Mouse (Mus musculus) urinary bladder, postnatal 25 days (tissue): ENCODE data around the gene Necab3.

Experiments
- DNase-seq: peaks from one replicate; pipeline ENCODE4 v3.0.0; 2022; ENCODE audit warnings: low spot score

The Necab3 gene

DNA sequence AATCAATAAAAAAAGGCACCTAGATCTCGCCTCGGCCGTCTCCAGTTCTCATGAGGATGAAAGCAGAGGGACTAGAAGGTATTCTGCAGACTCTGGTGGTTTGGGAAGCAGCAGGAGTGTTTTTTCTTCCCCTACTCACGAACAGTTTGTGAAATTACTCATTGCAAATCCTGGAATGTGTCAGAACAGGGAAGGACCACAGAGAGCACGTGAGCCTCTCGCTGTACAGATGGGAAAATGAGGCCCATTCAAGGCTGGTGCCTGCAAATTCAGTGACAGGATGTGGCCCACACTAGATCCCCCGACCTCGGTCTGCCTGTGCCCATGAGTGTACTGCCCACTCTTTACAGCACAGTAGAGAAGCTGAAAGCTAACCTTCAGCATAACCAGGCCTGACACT, 13.3 kb upstream of the Necab3 start:
- no peak for DNase-seq

DNA sequence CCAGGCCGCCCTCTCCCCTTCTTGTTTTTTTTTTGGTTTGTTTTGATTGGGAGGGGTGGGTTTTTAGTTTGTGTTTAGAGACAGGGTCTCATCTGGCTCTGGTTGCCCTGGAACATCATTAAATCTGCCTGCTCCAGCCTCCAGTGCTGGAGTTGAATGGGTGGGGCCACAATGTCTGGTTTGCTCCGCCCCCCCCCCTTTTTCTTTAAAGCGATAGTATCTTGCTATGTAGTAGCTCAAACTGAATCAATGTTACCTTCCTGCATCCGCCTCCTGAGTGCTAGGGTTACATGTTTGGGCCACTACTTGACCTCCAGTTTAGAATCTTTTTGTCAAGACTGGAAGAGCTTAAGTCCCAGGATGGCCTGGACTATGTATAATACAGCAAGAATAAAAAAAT, 12.6 kb upstream of the Necab3 start:
- DNase-seq, result no peak

DNA sequence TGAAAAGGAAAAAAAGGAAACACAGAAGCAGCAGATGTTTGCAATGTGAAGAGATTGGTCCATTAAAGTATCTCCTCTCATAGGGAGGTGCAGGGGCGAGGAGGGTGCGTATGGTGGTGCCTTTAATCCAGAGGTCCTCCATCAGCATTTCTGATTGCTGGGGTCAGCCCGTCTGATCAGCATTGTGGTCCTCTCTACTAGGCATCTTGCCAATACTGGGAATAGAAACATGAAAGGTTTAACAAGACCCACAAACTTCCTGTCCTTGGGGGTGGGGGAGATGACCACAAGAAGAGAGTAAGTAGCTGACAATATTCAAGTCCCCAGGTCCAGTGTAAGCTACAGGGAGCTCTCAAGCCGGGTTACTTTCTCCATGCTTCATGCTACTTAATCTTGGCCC, 12.0 kb upstream of the Necab3 start:
- DNase-seq, result no peak

DNA sequence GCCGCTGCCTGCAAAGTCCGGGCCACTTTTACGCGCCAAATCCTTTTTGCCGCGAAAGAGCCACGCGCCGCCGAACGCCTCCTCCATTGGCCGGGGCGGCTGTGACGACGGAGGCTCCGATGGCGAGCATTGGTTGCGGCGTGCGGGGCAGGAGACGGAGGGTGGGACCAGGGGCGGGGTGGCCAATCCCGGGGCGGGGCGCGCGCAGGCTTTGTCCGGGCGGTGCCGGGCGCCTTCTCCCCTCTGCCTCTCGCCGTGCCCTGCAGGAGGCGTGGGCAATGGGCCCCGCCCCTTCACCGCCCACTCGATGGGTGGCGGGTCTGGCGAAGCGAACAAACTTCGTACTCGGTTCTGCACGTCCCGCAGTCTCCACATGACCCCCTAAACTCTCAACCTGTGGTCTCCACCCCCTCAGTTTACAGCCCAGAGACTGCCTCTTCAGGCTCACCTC, 11.2 kb upstream of the Necab3 start, which contains the start of gene E2f1:
Gene E2f1, minus strand, starts transcription at position 57 of the 451 bp plus-strand sequence.
- DNase-seq, result peak; percentile 90

DNA sequence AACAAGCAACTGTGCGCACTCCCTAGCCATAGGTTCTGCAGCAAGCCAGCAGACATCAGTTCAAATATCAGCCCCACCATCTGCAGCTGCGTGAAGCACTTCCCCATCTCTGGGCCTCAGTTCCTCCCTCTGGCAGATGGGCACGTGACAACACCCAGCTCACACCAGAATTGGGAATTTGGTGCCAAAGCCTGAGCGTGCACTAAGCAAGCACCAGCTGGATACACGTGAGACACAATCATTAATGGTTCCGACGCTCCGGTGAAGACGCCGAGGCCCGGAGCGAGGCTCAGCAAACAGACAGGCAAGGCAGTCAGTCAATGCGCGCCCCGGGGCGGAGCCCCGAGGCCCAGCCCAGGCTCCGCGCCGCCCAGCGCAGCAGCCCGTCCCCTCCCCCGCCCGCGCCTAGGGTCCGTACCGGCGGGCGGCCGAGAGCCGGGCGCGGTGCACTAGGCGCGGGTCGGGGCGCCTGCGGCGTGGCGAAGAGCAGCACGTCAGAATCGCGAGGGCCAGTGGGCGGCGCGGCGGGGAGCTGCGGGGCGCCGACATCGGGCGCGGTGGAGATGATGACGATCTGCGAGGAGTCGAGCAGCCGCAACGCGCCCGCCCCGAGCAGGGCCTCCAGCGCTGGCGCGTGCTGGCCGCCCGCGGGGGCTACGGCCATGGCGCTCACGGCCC, 10.5 kb upstream of the Necab3 start:
- DNase-seq, result peak; percentile 57

DNA sequence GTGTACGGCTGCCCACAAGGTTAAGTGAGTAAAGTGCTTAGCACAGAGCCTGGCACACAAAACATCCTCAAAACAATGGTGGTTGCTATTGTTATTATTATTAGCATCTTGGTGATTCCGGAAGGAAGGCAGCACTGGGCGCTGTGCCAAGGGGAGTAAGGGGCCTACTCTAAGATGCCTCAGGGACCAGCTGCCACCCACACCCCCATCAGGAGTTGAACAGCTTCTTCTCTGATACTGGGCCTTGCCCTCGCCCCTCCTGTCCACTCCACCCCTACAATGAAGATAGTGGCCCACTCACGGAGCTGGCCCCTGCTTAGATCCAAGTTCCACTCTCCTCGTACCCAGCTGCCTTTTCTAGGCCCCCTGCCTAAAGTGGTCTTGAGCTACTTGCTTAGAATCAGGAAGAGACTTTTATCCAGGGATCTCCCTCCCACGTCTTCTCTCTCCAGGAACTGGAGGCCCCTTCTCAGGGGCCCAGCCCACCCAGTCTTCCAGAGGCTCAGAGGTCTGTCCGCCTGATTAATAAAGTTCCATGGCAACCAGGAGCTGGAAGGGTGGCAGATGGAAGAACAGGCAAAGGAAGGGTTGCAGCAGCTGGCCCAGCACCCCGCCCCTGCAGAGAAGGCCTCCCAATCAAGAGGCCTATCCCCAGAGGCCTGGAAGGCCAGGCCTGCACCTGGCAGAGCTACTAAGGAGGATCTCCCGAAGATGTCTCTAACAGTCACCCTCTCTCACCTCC, 9.8 kb upstream of the Necab3 start:
- no peak for DNase-seq

DNA sequence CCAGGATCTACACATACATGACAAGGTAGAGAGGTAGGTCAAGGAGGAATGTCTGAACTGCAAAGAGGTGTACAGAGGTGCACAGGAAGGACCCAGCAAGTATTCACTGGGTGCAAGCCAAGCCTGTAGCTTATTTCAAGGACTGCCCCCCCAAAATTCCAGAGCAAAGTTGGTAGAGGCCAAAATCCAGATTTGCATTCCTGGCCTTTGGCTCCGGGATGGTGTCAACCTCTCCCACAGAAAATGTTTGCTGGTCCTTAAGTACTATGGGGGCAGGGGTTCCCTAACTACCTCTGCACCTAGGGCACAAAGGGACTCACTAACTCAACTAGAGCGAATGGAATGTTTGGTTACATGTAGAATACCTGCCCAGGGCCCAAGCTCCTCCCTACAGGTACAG, 9.1 kb upstream of the Necab3 start:
- DNase-seq, result no peak

DNA sequence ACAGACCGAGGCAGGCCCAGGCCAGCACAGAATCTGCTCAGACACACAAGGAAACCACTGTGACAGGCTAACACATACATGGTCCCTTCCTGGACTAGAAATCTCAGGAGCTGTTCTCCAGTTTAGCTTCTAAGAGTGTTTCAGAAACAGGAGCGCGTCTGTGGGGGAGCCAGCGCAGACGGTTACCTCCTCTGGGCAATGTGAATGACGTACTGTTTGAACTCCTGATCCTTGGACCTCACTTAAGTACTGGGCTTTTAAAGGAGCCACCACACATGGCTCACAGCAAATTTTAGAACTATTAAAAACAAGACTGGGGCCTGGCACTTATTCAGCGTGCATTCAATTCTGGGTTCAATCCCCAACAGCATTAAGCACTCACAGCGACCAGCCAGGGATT, 8.0 kb upstream of the Necab3 start:
- DNase-seq, result no peak

DNA sequence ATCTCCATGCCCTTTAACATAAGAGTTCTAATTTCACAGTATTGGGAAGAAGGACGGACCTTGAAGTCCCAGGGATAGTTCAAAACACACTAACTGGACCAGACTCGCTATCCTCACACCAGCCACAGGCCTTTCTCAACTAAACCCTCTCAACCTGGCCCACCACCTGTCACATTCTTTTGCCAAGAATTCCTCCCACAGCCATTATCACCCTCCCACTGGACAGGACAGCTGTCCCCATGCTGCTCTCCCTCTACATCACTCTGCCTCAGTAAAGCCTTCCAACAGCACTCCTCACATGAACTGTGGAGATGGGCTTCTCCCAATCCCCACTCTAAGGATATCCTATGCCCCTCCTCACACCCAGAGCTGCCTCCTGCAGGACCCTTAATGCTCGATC, 6.9 kb upstream of the Necab3 start:
- DNase-seq, result no peak

DNA sequence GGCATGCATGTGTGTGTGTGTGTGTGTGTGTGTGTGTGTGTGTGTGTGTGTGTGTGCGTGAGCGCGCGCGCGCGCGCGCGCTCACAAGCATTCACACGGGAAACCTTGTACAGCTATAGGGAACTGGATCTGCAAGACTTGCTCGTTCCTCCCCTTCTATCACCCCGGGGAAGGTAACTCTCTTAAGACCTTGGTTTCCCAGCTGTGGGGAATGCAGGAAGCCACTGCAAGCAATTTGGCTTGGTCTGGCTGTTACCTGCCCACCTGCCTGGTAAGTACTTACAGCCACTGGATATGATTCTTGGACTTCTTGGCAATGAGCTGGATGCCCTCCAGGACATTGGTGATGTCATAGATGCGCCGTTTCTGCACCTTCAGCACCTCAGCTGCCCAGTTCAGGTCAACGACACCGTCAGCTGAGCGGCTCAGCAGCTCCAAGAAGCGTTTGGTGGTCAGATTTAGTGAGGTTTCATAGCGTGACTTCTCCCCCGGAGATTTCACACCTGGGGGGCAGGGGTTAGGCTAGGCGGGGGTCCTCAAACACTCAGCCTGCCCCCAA, 5.0 kb upstream of the Necab3 start:
- DNase-seq, result no peak

DNA sequence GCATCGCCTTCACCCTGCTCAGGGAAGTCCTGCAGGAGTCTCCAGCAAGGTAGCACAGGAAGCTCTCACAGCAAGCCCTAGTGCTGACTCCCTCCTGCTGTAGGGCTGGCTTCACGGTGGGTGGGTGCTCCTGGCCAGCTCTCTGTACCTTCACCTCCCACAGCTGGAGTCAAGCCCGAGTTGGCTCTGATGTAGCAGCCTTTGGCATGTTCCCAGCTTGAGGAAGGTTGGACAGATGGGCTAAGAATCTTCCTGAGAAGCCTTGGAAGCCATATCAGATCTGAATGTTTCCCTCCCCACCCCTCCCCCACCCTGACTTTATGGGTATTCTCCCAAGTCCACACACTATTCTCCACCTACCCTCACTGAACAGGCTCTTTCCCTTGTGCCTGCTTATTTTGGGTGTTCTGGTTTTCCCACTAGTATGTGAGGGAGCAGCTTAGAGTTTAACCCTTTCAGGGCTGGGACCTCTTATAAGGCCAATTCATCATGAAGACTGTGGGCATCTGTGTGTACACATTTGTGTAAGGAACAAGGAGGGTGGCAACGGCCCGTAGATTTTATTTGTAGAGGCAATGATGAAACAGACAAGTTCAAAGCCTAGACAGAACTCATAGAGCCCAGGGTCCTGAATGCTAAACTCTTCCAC, 1.4 kb downstream of the Necab3 start:
- DNase-seq, result no peak

DNA sequence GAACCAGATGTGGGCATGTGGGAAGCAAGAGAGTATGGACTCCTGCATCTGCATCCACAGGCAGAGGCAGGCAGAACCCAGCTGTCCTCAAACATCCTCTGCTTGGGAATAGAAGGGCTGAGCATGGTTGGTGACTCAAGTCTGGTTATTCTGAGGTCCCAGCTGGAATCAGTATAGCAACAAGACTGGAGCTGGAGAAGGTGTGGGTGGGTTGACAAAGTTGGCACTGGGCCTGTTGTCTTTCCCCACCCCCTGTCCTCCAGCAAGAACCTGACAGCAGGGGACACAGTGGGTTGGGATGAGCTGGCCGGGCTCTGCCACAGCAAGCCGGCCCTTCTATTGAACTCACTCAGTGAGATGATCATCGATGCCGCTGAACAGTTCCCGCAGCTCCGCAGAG, 3.5 kb downstream of the Necab3 start:
- no peak for DNase-seq

DNA sequence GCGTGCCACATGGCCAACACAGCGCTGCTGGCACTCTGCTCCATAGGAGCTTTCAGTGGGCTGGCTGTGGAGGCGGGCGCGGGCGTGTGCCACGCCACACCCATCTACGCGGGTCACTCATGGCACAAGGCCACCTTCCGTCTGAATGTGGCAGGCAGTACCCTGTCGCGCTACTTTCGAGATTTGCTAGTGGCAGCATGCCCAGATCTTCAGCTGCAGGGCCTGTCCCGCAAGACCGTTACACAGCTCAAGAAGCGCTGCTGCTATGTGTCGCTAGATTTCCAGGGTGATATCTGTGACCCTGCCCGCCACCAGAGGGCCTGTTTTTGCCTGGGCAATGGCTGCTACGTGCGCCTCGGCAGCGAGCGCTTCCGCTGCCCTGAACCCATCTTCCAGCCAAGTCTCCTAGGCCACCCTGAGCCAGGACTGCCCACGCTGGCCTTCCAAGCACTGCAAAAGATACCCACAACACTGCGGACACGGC, 6.2 kb downstream of the Necab3 start:
- peak; percentile 50 for DNase-seq

DNA sequence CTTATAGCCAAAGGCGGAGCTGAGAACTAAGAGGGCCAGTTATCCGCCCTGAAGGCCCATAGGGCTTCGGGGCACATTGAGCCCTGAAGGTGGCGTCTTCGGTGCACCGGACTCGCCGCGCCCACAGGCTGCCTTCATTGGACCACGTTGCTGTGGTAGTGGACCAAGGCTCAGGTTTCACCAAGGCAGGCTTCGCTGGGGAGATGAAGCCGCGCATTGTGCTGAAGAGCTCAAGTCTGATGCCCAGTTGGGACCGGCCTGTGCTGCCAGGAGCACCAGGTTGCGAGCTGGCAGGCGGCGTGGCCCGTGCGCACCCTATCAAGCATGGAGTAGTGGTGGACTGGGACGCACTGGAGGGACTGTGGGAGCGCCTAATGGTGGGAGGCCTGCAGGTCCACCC, 6.8 kb downstream of the Necab3 start:
- DNase-seq, result no peak

DNA sequence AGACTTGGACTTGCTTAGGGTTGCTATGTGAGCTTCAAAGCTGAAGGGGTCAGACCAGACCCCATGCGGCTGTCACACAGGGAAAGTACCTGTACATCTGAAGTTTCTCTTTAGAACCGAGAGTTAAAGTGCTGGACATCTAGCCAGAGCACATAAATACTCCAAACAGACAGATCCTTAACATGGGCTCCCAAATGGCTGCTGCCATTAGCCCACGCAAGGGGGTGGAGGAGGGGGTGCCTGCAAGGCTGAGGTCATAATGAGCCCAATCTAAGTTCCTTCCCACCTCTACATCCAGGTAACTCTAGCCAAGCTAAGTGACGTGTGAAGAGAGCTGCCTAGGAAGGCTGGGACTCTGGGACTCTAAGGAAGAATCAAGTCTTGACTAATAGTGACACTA, 7.2 kb downstream of the Necab3 start, which contains the start of gene Actl10:
Gene Actl10, plus strand, starts transcription at position 301 of the 400 bp plus-strand sequence.
- DNase-seq, result no peak

DNA sequence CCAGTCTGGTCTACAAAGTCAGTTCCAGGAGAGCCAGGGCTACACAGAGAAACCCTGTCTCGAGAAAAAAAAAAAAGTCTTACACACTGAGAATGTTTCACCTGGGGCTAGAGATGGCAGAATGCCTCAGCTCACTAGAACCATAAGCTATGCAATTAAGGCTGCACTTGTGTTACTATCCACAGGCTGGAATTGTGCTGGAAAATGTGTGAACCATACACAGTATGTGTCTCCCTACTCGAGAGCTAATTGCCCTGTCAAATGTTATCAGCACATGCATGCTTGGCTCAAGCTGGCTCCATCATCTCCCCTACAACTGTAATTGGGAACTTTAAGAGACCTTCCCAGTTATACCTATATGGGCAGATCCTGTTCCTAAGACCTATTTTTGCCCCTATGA, 7.8 kb downstream of the Necab3 start:
- DNase-seq, result no peak

DNA sequence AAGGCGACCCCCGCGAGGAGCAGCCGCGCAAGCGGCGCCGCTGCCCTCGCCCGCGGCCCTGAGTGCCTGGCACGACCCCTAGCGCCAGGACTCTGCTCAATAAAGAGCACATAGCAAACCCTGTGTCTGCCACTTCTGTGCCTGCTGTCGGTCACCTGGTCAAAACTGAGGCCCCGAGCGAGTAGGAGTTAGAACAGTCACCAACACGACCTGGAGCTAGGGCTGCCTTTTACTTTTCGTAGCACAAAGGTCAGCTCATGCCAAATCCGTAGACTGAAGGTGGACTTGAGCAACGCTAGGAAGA, 8.9 kb downstream of the Necab3 start:
- no peak for DNase-seq

DNA sequence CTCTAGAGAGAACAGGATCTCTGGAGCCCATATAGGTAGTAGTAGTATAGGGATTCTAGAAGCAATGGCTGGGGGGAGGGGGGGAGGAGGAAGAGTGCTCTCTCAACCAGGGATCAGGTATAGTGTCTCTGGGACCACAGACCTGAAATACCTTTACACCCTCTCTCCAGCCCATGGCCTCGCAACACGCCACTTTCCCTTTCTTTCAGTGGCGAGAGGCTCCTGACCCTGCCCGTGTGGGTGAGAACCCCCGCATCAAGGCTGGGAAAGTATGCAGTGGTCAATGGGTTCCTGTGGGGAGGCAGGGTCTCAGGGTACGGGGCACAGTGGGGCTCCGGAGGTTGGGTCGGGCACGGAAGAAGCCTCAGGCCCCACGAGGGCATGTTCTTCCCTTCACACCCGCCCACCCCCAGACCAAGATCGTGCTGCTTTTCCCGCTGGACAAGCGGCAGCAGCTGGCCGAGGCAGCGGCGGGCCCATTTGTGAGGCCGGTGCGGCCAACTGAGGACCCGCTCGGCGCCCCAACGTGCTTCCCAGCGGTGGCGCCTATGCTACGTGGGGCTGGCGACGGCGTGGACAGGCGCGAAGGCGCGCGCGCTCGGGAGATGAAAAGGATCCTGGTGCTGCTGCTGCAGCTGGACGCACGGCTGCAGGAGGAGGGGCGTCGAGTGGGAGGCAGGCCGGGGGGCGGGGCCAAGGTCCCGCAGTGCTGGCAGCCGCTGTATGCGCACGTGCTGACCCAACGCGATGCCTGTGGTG, 9.4 kb downstream of the Necab3 start:
- peak; percentile 44 for DNase-seq

DNA sequence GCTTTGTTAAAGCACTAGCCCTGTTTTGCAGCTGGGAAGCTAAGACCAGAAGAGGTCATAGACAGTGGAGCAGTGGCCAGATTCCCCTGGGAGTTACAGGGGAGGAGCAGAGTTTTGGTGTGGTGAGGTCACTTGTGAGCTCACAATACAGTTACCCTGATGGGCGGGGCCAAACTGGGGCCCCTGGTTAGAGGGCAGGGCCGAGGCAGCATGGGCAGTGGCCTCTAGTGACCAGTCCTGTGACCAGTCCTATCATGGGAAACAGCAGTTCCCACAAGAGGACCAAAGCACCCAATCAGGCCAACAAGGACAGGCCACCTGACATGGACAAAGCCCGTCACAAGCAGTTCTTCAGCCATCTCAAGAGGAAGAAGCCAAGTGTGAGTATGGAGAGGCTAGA, 10.0 kb downstream of the Necab3 start:
- no peak for DNase-seq

DNA sequence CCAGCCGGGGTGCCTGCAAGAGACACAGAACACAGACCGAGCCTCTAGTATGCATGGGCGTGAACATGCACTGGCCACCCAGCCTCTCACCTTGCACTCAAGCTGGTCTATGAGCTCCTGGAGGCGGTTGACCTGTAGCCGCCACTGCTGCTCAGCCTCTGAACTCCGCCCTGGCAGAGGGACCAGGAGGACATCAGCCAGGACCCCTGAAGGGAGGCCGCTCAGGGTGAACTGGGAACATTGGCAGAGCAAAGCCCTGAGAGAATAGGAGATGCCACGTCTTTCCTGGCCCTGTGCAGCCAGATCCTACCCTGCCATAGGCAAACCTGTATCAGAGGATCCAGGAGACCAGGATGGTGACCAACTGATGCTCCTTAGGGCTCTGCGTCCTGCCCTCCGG, 12.0 kb downstream of the Necab3 start, which contains the start of gene 1700003F12Rik:
Gene 1700003F12Rik, plus strand, starts transcription at position 375 of the 400 bp plus-strand sequence.
- DNase-seq, result no peak

DNA sequence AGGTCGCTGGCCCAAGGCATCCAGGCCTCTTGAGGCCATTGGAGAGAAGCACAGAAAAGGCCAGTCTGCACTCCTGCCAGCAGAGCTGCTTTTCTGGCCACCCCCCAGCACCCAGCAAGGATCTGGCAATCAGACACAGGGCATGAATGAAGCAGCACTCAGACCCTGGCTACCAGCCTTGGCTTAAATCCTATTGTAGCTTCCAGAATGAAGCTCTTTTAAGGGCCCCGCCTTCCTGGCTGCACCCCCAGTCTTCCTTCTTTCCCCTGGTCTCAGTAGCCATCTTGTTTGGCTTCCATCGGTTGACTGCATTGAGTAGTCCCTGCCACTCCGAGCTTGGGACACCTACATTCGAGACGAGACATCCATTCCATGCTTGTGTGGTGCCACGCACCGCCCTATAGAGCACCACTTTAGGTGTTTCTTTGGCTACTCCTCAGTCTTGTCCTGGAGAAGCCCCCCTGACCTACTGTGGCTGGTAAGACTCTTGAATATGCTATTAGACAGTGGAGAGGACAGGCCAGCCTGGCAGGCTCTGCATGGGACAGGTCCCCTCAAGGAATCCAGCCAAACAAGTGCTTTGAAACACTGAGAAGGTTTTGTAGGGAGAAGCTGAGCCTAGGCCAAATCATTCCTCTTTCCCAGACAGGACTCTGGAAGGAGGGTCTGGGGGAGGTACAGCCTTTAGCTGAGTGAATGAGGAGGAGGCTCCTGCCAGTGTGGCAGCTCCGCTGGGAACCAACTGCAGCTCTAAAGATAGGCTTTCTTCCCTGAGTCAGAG, 14.9 kb downstream of the Necab3 start:
- DNase-seq, result no peak
